Mouse (Mus musculus) megakaryocyte, embryonic 14.5 days (primary cell): ENCODE data around the gene Dnah14.

ENCODE experiments used
- FLI1 ChIP-seq: IDR thresholded peaks from 2 replicates; pipeline ENCODE4 v1.6.1; 2012; ENCODE audit warnings: low read length, inconsistent platforms, mixed read lengths
- GATA1 ChIP-seq: IDR thresholded peaks from 3 replicates; pipeline ENCODE4 v1.6.1; 2012; ENCODE audit warnings: mixed read lengths, low read length, inconsistent platforms, borderline replicate concordance

DNA sequence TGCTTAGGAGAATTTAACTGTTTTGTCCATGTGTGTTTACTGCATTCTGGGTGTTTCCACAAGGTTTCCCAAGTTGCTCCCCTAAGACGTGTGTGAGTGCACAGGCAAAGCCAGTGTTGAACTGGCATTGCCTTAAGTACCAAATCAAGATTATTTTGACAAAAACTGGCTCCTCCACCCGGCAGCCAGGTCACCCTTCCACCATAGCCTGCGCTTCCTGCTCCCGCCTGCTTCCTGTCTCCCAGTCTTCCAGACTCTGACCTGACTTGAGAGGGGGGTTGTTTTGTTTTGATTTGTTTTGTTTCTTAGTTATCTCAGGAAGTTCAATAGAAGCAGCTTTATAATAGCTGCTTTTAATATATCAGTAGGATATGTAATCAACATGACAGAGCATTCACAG is 90.4 kb downstream of the Dnah14 start:
- TF ChIP-seq GATA1, result no peak
- no peak for TF ChIP-seq FLI1
